Mouse (Mus musculus) liver, postnatal 0 days (tissue): ENCODE measurements around the gene Catsperg1.

Experiments
- CTCF ChIP-seq: sonication (generic); IDR thresholded peaks from 2 replicates; pipeline ENCODE4 v1.5.1; 2016; ENCODE audit warnings: antibody characterized with exemption, low read depth
- EP300 ChIP-seq: IDR thresholded peaks from 2 replicates; pipeline ENCODE4 v1.6.1; 2016; ENCODE audit warnings: antibody characterized with exemption, low read depth, mild to moderate bottlenecking

GRCm38 (mm10) chr7:29212199-29212765, 1.6 kb downstream of the Catsperg1 start:
- no peak for TF ChIP-seq CTCF
- TF ChIP-seq EP300, result no peak
